Mouse (Mus musculus) gastrocnemius, adult 18-20 months (tissue): ENCODE data around the gene Crtc2. TPM values are rescaled to one million over a fixed set of nuclear protein-coding genes. Genes with fewer than 3 reads are reported as not detected.

Source experiments
- DNase-seq: peaks from one replicate; pipeline ENCODE4 v3.0.0; 2021; ENCODE audit warnings: low spot score
- long read RNA-seq, 2 experiments: library from polyadenylated mRNA; stranded (forward); transcript quantifications; one replicate each; pipeline ENCODE4 v2.0.0; 2021
- total RNA-seq, 2 experiments: library from RNA; stranded (reverse); gene quantifications; 2 replicates each; pipeline ENCODE4 v1.2.3; 2021

Gene Crtc2
- 10 to 100 TPM; 13.7 to 16.2 TPM for total RNA-seq
- long read RNA-seq, experiment 1, transcript Crtc2-201 (14 exons, 2,747 nt), result major isoform, 10 of 20 reads
- long read RNA-seq, experiment 1, partial matches to known transcripts, result 3 of 20 reads
- long read RNA-seq, experiment 1, other reads (novel, unspliced or antisense), result 7 of 20 reads
- long read RNA-seq, experiment 2, transcript Crtc2-201 (14 exons, 2,747 nt), result major isoform, 9 of 14 reads
- long read RNA-seq, experiment 2, partial matches to known transcripts, result 0 of 14 reads
- long read RNA-seq, experiment 2, other reads (novel, unspliced or antisense), result 5 of 14 reads

- DNase-seq, result peak; percentile 97
These were observed at the start of gene Crtc2 for GRCm38 (mm10) chr3:90253653-90254418. Gene Crtc2 (plus strand): TSS chr3:90254163.

GRCm38 (mm10) chr3:90204582-90204981, 49.4 kb upstream of the Crtc2 start:
- DNase-seq, result no peak

- DNase-seq, result no peak
These were observed 45.3 kb upstream of the Crtc2 start for GRCm38 (mm10) chr3:90208662-90209061.

GRCm38 (mm10) chr3:90209908-90210566, 43.9 kb upstream of the Crtc2 start:
- no peak for DNase-seq

- DNase-seq, result no peak
These were observed 42.2 kb upstream of the Crtc2 start for GRCm38 (mm10) chr3:90211475-90212398.

GRCm38 (mm10) chr3:90212723-90213122, 41.2 kb upstream of the Crtc2 start:
- DNase-seq, result no peak

- DNase-seq, result peak; percentile 94
These were observed 40.5 kb upstream of the Crtc2 start, which contains the start of the genes Rps27 and Rab13 for GRCm38 (mm10) chr3:90213377-90213866. Gene Rps27 (minus strand): TSS chr3:90213651. Gene Rab13 (plus strand): TSS chr3:90213695.

- DNase-seq, result no peak
These were observed 39.8 kb upstream of the Crtc2 start for GRCm38 (mm10) chr3:90213956-90214684.

- DNase-seq, result no peak
These were observed 38.1 kb upstream of the Crtc2 start for GRCm38 (mm10) chr3:90215825-90216380.

- peak; percentile 52 for DNase-seq
These were observed 33.9 kb upstream of the Crtc2 start for GRCm38 (mm10) chr3:90220088-90220487.

- DNase-seq, result peak; percentile 86
These were observed 33.4 kb upstream of the Crtc2 start for GRCm38 (mm10) chr3:90220531-90220951.

- DNase-seq, result no peak
These were observed 32.8 kb upstream of the Crtc2 start for GRCm38 (mm10) chr3:90221123-90221522.

- DNase-seq, result no peak
These were observed 31.5 kb upstream of the Crtc2 start for GRCm38 (mm10) chr3:90222455-90222854.

GRCm38 (mm10) chr3:90222941-90223340, 31.0 kb upstream of the Crtc2 start:
- peak; percentile 30 for DNase-seq

- DNase-seq, result no peak
These were observed 29.6 kb upstream of the Crtc2 start for GRCm38 (mm10) chr3:90224331-90224730.

GRCm38 (mm10) chr3:90231075-90231474, 22.9 kb upstream of the Crtc2 start:
- DNase-seq, result no peak

GRCm38 (mm10) chr3:90231507-90232333, 22.2 kb upstream of the Crtc2 start, which contains the start of gene Jtb:
Gene Jtb (plus strand): TSS chr3:90231597.
- DNase-seq, result peak; percentile 92

- no peak for DNase-seq
These were observed 12.7 kb upstream of the Crtc2 start for GRCm38 (mm10) chr3:90241251-90241650.
